ENCODE assay signal across 16 mouse cellular contexts in the genomic region with DNA sequence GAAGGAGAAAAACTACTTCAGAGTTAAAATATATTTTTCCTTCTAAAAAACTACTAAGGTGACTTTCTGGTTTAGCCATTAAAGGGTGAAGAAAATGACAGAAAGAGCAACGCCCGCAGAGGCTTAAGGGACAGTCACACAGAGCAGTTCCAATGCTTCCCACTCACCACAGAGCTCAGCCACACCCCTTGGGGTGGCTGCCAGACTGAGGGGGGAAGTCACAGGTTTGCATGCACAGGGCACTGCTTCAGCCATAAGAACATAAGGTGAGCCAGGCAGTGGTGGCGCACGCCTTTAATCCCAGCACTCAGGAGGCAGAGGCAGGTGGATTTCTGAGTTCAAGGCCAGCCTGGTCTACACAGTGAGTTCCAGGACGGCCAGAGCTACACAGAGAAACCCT. TPM values are rescaled to one million over a fixed set of nuclear protein-coding genes. Genes with fewer than 3 reads are reported as not detected.
DNase-seq lines count a peak whose midpoint lies in the region; ATAC-seq and TF ChIP-seq lines count a peak whose summit lies in the region.
"Had no signal": no experiment of that assay in that cellular context is flagged by ENCODE, and none has a peak within 500 bp of the region (broad histone marks: within the 10 kb centered on the region; RNA-seq: fewer than 3 reads in every experiment).

No protein-coding gene starts in this region.

- no peak overlapping the region for H3K27ac ChIP-seq in heart, embryonic 10.5 days
- H3K27ac ChIP-seq in layer of hippocampus, adult 2 months: peak overlapping the region; percentile 61
- H3K27ac ChIP-seq in embryonic fibroblast, embryonic 13.5 days (ENCODE audit: insufficient read depth, low read length): peak overlapping the region; percentile 8; the same call in 1 of the 2 replicates
- no peak overlapping the region for H3K27ac ChIP-seq in forebrain, embryonic 14.5 days (ENCODE audit: low read depth, low read length)
- H3K27ac ChIP-seq: embryonic facial prominence, embryonic 13.5 days; heart, embryonic 15.5 days; limb, embryonic 15.5 days; lung, embryonic 15.5 days had no signal

- no peak for ATAC-seq in forebrain, embryonic 14.5 days
- ATAC-seq: forebrain, embryonic 16.5 days had no signal

- 83% methylated on average over 5 of the region's 5 CpGs for WGBS in heart, embryonic 10.5 days
- WGBS in forebrain, embryonic 14.5 days: 89% methylated on average over 5 of the region's 5 CpGs

- TF ChIP-seq POLR2A in embryonic fibroblast, embryonic 13.5 days (IDR thresholded peaks at IDR 0.05; ENCODE audit: low read depth, low read length): no peak

- peaks cover 8% of the 10 kb centered on the region; the same call in 1 of the 2 replicates for H3K4me1 ChIP-seq in heart, embryonic 10.5 days
- H3K4me1 ChIP-seq in embryonic fibroblast, embryonic 13.5 days (ENCODE audit: control insufficient read depth, insufficient read depth, low read length): peaks cover 20% of the 10 kb centered on the region
- H3K4me1 ChIP-seq in forebrain, embryonic 14.5 days (ENCODE audit: control insufficient read depth, insufficient read depth, low read length): no peaks in the 10 kb centered on the region
- H3K4me1 ChIP-seq: embryonic facial prominence, embryonic 13.5 days; limb, embryonic 15.5 days; lung, embryonic 15.5 days had no signal

- no peaks in the 10 kb centered on the region for H3K27me3 ChIP-seq in heart, embryonic 10.5 days (ENCODE audit: insufficient read depth, poor library complexity, severe bottlenecking)
- H3K27me3 ChIP-seq in forebrain, embryonic 14.5 days (replicated peaks; ENCODE audit: control insufficient read depth, insufficient read depth, low read length): no peaks in the 10 kb centered on the region
- H3K27me3 ChIP-seq: CH12.LX; embryonic facial prominence, embryonic 13.5 days; heart, embryonic 15.5 days; limb, embryonic 15.5 days; lung, embryonic 15.5 days had no signal

- intact Hi-C loops in heart, postnatal 10 days (cut with DNase I): no loop called here

- no peak for TF ChIP-seq CTCF in layer of hippocampus, adult 2 months (conservative IDR thresholded peaks at IDR 0.05)
- TF ChIP-seq CTCF in embryonic fibroblast, embryonic 13.5 days (IDR thresholded peaks at IDR 0.05; ENCODE audit: borderline replicate concordance, insufficient read depth, low read length): no peak

- H3K9me3 ChIP-seq in heart, embryonic 10.5 days: no peaks in the 10 kb centered on the region
- H3K9me3 ChIP-seq in forebrain, embryonic 14.5 days (replicated peaks; ENCODE audit: control insufficient read depth, low read length): no peaks in the 10 kb centered on the region
- H3K9me3 ChIP-seq: embryonic facial prominence, embryonic 13.5 days; heart, embryonic 15.5 days; limb, embryonic 15.5 days; lung, embryonic 15.5 days had no signal

- H3K4me2 ChIP-seq in forebrain, embryonic 14.5 days (ENCODE audit: low read length): no peak overlapping the region
- H3K4me2 ChIP-seq: embryonic facial prominence, embryonic 13.5 days; heart, embryonic 15.5 days; limb, embryonic 15.5 days; lung, embryonic 15.5 days; midbrain, embryonic 11.5 days had no signal

- no peak overlapping the region for H3K4me3 ChIP-seq in heart, embryonic 10.5 days
- no peak overlapping the region for H3K4me3 ChIP-seq in layer of hippocampus, adult 2 months
- no peak overlapping the region for H3K4me3 ChIP-seq in embryonic fibroblast, embryonic 13.5 days (ENCODE audit: insufficient read depth, low read length)
- no peak overlapping the region for H3K4me3 ChIP-seq in forebrain, embryonic 14.5 days (ENCODE audit: low read depth, low read length)
- H3K4me3 ChIP-seq: embryonic facial prominence, embryonic 13.5 days; heart, embryonic 15.5 days; limb, embryonic 15.5 days; lung, embryonic 15.5 days had no signal

- peak; percentile 40 to 49 for DNase-seq in heart, postnatal 10 days
- DNase-seq in heart, embryonic 10.5 days (ENCODE audit: low spot score): no peak
- peak in 1 of 2 experiments; percentile 39 for DNase-seq in layer of hippocampus, adult 2 months (ENCODE audit: low spot score in 2 of 2)
- DNase-seq in layer of hippocampus, adult 9-10 months (ENCODE audit: low spot score): no peak
- DNase-seq in B cell, adult 2 months: peak; percentile 31 to 33
- no peak for DNase-seq in neural tube, embryonic 10.5 days (ENCODE audit: extremely low spot score, low spot score)
- DNase-seq in forebrain, embryonic 14.5 days (ENCODE audit: low spot score): no peak
- DNase-seq: right cerebral cortex, postnatal 14 days had no signal

- H3K9ac ChIP-seq in forebrain, embryonic 14.5 days (ENCODE audit: low read length): no peak overlapping the region
- H3K9ac ChIP-seq: embryonic facial prominence, embryonic 13.5 days; heart, embryonic 15.5 days; limb, embryonic 15.5 days; lung, embryonic 15.5 days had no signal

- peaks cover 89% of the 10 kb centered on the region for H3K36me3 ChIP-seq in heart, embryonic 10.5 days
- peaks cover 91% of the 10 kb centered on the region for H3K36me3 ChIP-seq in forebrain, embryonic 14.5 days (ENCODE audit: control insufficient read depth, insufficient read depth, low read length)

RNA-seq across cellular contexts. Expression of a gene that starts 28.9 kb away (rescaled TPM):
- 10 to 100 TPM; 54.4 to 55.6 TPM for total RNA-seq in heart, postnatal 10 days (2021)
- 37.5 and 41.2 TPM in 2 replicates for polyA plus RNA-seq in heart, embryonic 10.5 days (2016; fragmentation: Nextera tagmentation; extraction: Ambion mirVana)
- total RNA-seq in layer of hippocampus, adult 2 months (2021): 10 to 100 TPM; 39.6 to 48.8 TPM
- polyA plus RNA-seq in embryonic fibroblast, embryonic 13.5 days (2011; ENCODE audit: insufficient read length, low read depth, missing spikeins): 85.8 and 104 TPM in 2 replicates
- 25.8 and 32.3 TPM in 2 replicates for polyA plus RNA-seq in forebrain, embryonic 14.5 days (2014; fragmentation: Nextera tagmentation; extraction: Ambion mirVana)

RNA-seq across cellular contexts. Expression of a gene that starts 29.7 kb away (rescaled TPM):
- 10 to 100 TPM; 48.0 to 52.2 TPM for total RNA-seq in heart, postnatal 10 days (2021)
- 31.6 and 33.0 TPM in 2 replicates for polyA plus RNA-seq in heart, embryonic 10.5 days (2016; fragmentation: Nextera tagmentation; extraction: Ambion mirVana)
- total RNA-seq in layer of hippocampus, adult 2 months (2021): 10 to 100 TPM; 45.7 to 47.5 TPM
- 50.0 and 58.0 TPM in 2 replicates for polyA plus RNA-seq in embryonic fibroblast, embryonic 13.5 days (2011; ENCODE audit: insufficient read length, low read depth, missing spikeins)
- polyA plus RNA-seq in forebrain, embryonic 14.5 days (2014; fragmentation: Nextera tagmentation; extraction: Ambion mirVana): 29.1 and 36.3 TPM in 2 replicates

RNA-seq across cellular contexts. Expression of a gene that starts 38.0 kb away (rescaled TPM):
- 1 to 10 TPM; 5.1 to 5.7 TPM for total RNA-seq in heart, postnatal 10 days (2021)
- 8.8 and 11.4 TPM in 2 replicates for polyA plus RNA-seq in heart, embryonic 10.5 days (2016; fragmentation: Nextera tagmentation; extraction: Ambion mirVana)
- total RNA-seq in layer of hippocampus, adult 2 months (2021): 10 to 100 TPM; 12.7 to 19.3 TPM
- polyA plus RNA-seq in embryonic fibroblast, embryonic 13.5 days (2011; ENCODE audit: insufficient read length, low read depth, missing spikeins): 6.8 and 7.8 TPM in 2 replicates
- 7.1 and 10.4 TPM in 2 replicates for polyA plus RNA-seq in forebrain, embryonic 14.5 days (2014; fragmentation: Nextera tagmentation; extraction: Ambion mirVana)

RNA-seq across cellular contexts. Expression of a gene that starts 54.8 kb away (rescaled TPM):
- total RNA-seq in heart, postnatal 10 days (2021): 10 to 100 TPM; 20.6 to 21.5 TPM
- 65.8 and 71.8 TPM in 2 replicates for polyA plus RNA-seq in heart, embryonic 10.5 days (2016; fragmentation: Nextera tagmentation; extraction: Ambion mirVana)
- total RNA-seq in layer of hippocampus, adult 2 months (2021): 10 to 100 TPM; 23.6 to 27.3 TPM
- 46.6 TPM in 2 replicates for polyA plus RNA-seq in embryonic fibroblast, embryonic 13.5 days (2011; ENCODE audit: insufficient read length, low read depth, missing spikeins)
- polyA plus RNA-seq in forebrain, embryonic 14.5 days (2014; fragmentation: Nextera tagmentation; extraction: Ambion mirVana): 31.2 and 32.4 TPM in 2 replicates

Comparison
In these comparisons a context has a peak if more than half of its experiments do, and no peak if none do; other contexts are left out.
1. DNase-seq: peak in heart, postnatal 10 days (2 of 2) and B cell, adult 2 months (2 of 2); none in heart, embryonic 10.5 days (single experiment), layer of hippocampus, adult 9-10 months (single experiment), neural tube, embryonic 10.5 days (single experiment) and forebrain, embryonic 14.5 days (single experiment).
2. H3K27ac ChIP-seq: peak in layer of hippocampus, adult 2 months (single experiment) and embryonic fibroblast, embryonic 13.5 days (single experiment); none in heart, embryonic 10.5 days (single experiment) and forebrain, embryonic 14.5 days (single experiment).